Mouse (Mus musculus) CH12F3 (cell line): ENCODE measurements around the gene Ltb.

Source experiments
- in situ Hi-C: fragments of 300-500 bp; cut with MboI; formaldehyde crosslinking; loops from 2 replicates; pipeline ENCODE4 v1.14.3; 2020; ENCODE audit warnings: low sequenced_read_pairs

Ltb gene

GRCm38 (mm10) chr17:35242015-35242941 is 48.0 kb downstream of the Ltb start:
- in situ Hi-C loops, result no loop called here

DNA sequence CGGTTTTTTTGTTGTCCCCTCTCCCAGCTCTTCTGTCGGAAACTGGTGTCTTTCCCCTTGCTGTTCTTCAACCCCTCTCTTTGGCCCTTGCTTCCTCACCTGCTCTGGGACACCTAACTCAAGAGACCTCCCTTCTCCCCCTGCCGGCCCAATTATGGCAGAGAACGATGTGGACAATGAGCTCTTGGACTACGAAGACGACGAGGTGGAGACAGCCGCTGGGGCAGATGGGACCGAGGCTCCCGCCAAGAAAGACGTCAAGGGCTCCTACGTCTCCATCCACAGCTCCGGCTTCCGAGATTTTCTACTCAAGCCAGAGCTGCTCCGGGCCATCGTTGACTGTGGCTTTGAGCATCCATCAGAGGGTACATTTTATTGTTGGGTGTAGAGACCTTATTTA is 48.8 kb downstream of the Ltb start:
- in situ Hi-C loops, result no loop called here

DNA sequence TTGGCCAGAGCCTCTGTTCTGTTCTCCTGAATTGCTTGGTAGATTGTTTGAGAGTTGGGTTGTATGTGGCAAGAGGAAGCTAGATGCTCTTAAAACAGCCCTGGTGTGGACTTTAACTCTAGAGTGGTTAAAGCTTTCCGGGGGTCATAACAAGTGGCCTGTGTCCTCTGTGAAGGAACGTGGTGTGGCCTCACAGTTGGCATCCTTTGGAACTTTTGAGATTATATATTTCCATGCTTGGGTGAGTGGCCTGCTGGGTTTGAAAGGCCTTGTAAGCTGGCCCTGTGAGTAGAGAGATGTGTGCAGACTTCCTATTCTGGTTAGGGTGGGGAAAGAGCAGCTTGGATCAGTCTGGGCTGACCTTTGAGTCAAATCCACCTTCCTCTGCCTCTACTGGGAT is 50.8 kb downstream of the Ltb start:
- in situ Hi-C loops, result no loop called here
